Mouse (Mus musculus): ENCODE results near the gene Srgap1. TPM values are rescaled to one million over a fixed set of nuclear protein-coding genes. Genes with fewer than 3 reads are reported as not detected.

The Srgap1 gene
- total RNA-seq, 2 experiments from 2014 or later: 6.9 to 8.7 TPM

GRCm38 (mm10) chr10:121970912-121971311 is 76.2 kb downstream of the Srgap1 start:
- no peak for DNase-seq (ENCODE audit: low spot score in 2 of 2)

GRCm38 (mm10) chr10:121964114-121964513 is 83.0 kb downstream of the Srgap1 start:
- no peak for DNase-seq (ENCODE audit: low spot score in 2 of 2)

- DNase-seq (ENCODE audit: low spot score in 2 of 2): no peak
Measured at GRCm38 (mm10) chr10:121962053-121962452, 85.1 kb downstream of the Srgap1 start.

GRCm38 (mm10) chr10:121961121-121961893 is 85.8 kb downstream of the Srgap1 start:
- no peak for DNase-seq (ENCODE audit: low spot score in 2 of 2)

- no peak for DNase-seq (ENCODE audit: low spot score in 2 of 2)
Measured at GRCm38 (mm10) chr10:121958741-121959140, 88.4 kb downstream of the Srgap1 start.

- peak in 1 of 2 experiments; percentile 44 for DNase-seq (ENCODE audit: low spot score in 2 of 2)
Measured at GRCm38 (mm10) chr10:121956505-121956904, 90.6 kb downstream of the Srgap1 start.

GRCm38 (mm10) chr10:121955730-121956129 is 91.4 kb downstream of the Srgap1 start:
- no peak for DNase-seq (ENCODE audit: low spot score in 2 of 2)

GRCm38 (mm10) chr10:121954877-121955276 is 92.2 kb downstream of the Srgap1 start:
- DNase-seq (ENCODE audit: low spot score in 2 of 2): no peak

GRCm38 (mm10) chr10:121953041-121953440 is 94.1 kb downstream of the Srgap1 start:
- DNase-seq (ENCODE audit: low spot score in 2 of 2): no peak

- DNase-seq (ENCODE audit: low spot score in 2 of 2): peak; percentile 59 to 72
Measured at GRCm38 (mm10) chr10:121946173-121946572, 100.9 kb downstream of the Srgap1 start.

GRCm38 (mm10) chr10:121931909-121932308 is 115.2 kb downstream of the Srgap1 start:
- no peak for DNase-seq (ENCODE audit: low spot score in 2 of 2)

- DNase-seq (ENCODE audit: low spot score in 2 of 2): no peak
Measured at GRCm38 (mm10) chr10:121926094-121926493, 121.0 kb downstream of the Srgap1 start.

GRCm38 (mm10) chr10:121919016-121919415 is 128.1 kb downstream of the Srgap1 start:
- DNase-seq (ENCODE audit: low spot score in 2 of 2): no peak

- no peak for DNase-seq (ENCODE audit: low spot score in 2 of 2)
Measured at GRCm38 (mm10) chr10:121918579-121918978, 128.5 kb downstream of the Srgap1 start.

GRCm38 (mm10) chr10:121915530-121915929 is 131.6 kb downstream of the Srgap1 start:
- no peak for DNase-seq (ENCODE audit: low spot score in 2 of 2)

GRCm38 (mm10) chr10:121904137-121904536 is 143.0 kb downstream of the Srgap1 start:
- no peak for DNase-seq (ENCODE audit: low spot score in 2 of 2)

GRCm38 (mm10) chr10:121902651-121903050 is 144.5 kb downstream of the Srgap1 start:
- DNase-seq (ENCODE audit: low spot score in 2 of 2): no peak

GRCm38 (mm10) chr10:121900772-121901171 is 146.3 kb downstream of the Srgap1 start:
- DNase-seq (ENCODE audit: low spot score in 2 of 2): no peak

- DNase-seq (ENCODE audit: low spot score in 2 of 2): no peak
Measured at GRCm38 (mm10) chr10:121899706-121900105, 147.4 kb downstream of the Srgap1 start.

GRCm38 (mm10) chr10:121897835-121898370 is 149.2 kb downstream of the Srgap1 start:
- DNase-seq (ENCODE audit: low spot score in 2 of 2): no peak

- DNase-seq (ENCODE audit: low spot score in 2 of 2): no peak
Measured at GRCm38 (mm10) chr10:121891390-121892067, 155.6 kb downstream of the Srgap1 start.

GRCm38 (mm10) chr10:121890061-121890460 is 157.1 kb downstream of the Srgap1 start:
- no peak for DNase-seq (ENCODE audit: low spot score in 2 of 2)
